Mouse (Mus musculus): Measurements from ENCODE around the gene Sgms1. TPM values are rescaled to one million over a fixed set of nuclear protein-coding genes. Genes with fewer than 3 reads are reported as not detected.

Gene Sgms1
- polyA plus RNA-seq, 1 experiment from 2014 or later: 28.8 TPM

GRCm38 (mm10) chr19:32333544-32333943 is 56.0 kb downstream of the Sgms1 start:
- H3K4me2 ChIP-seq: no peak overlapping the region
- H3K27ac ChIP-seq: no peak overlapping the region
- no peak overlapping the region for H3K9ac ChIP-seq
- peaks cover 11% of the 10 kb centered on the region for H3K4me1 ChIP-seq
- no peak for ATAC-seq (ENCODE audit: insufficient number of reproducible peaks, insufficient read depth, low FRiP score, low TSS enrichment, low read depth)
- H3K27me3 ChIP-seq: no peaks in the 10 kb centered on the region
- WGBS: 80% methylated on average over 4 of the region's 4 CpGs
- H3K36me3 ChIP-seq: no peaks in the 10 kb centered on the region
- H3K9me3 ChIP-seq: no peaks in the 10 kb centered on the region
- no peak overlapping the region for H3K4me3 ChIP-seq

- Histone ChIP-seq H3K36me3 (no peaks in the 10 kb centered on the region), H3K9ac (no peak overlapping the region), H3K4me3 (no peak overlapping the region), H3K4me2 (no peak overlapping the region), H3K9me3 (no peaks in the 10 kb centered on the region), H3K4me1 (peaks cover 10% of the 10 kb centered on the region; the same call in 1 of the 2 replicates), H3K27ac (no peak overlapping the region), H3K27me3 (no peaks in the 10 kb centered on the region)
- 92% methylated on average over 17 of the region's 17 CpGs for WGBS
- ATAC-seq (ENCODE audit: insufficient number of reproducible peaks, insufficient read depth, low FRiP score, low TSS enrichment, low read depth): no peak
Observed at GRCm38 (mm10) chr19:32332779-32333460, 56.6 kb downstream of the Sgms1 start.

GRCm38 (mm10) chr19:32330231-32330630 is 59.3 kb downstream of the Sgms1 start:
- Histone ChIP-seq H3K27me3 (0 out of 2 replicates have a peak, but pooled peaks cover 3% of the 10 kb centered on the region), H3K4me2 (no peak overlapping the region), H3K4me3 (no peak overlapping the region), H3K9me3 (no peaks in the 10 kb centered on the region), H3K4me1 (peaks cover 19% of the 10 kb centered on the region), H3K27ac (no peak overlapping the region), H3K9ac (no peak overlapping the region), H3K36me3 (no peaks in the 10 kb centered on the region)
- WGBS: 67% methylated on average over 3 of the region's 3 CpGs
- ATAC-seq (ENCODE audit: insufficient number of reproducible peaks, insufficient read depth, low FRiP score, low TSS enrichment, low read depth): no peak

GRCm38 (mm10) chr19:32329511-32329910 is 60.0 kb downstream of the Sgms1 start:
- 0 out of 2 replicates have a peak, but pooled peaks cover 3% of the 10 kb centered on the region for H3K27me3 ChIP-seq
- no peak overlapping the region for H3K4me2 ChIP-seq
- no peak overlapping the region for H3K27ac ChIP-seq
- no peak for ATAC-seq (ENCODE audit: insufficient number of reproducible peaks, insufficient read depth, low FRiP score, low TSS enrichment, low read depth)
- H3K36me3 ChIP-seq: no peaks in the 10 kb centered on the region
- H3K9me3 ChIP-seq: no peaks in the 10 kb centered on the region
- H3K4me1 ChIP-seq: peaks cover 26% of the 10 kb centered on the region
- 89% methylated on average over 5 of the region's 5 CpGs for WGBS
- no peak overlapping the region for H3K9ac ChIP-seq
- H3K4me3 ChIP-seq: no peak overlapping the region

GRCm38 (mm10) chr19:32328089-32328828 is 61.3 kb downstream of the Sgms1 start:
- H3K4me3 ChIP-seq: no peak overlapping the region
- no peak overlapping the region for H3K27ac ChIP-seq
- 42% methylated on average over 2 of the region's 2 CpGs for WGBS
- H3K9ac ChIP-seq: no peak overlapping the region
- 0 out of 2 replicates have a peak, but pooled peaks cover 3% of the 10 kb centered on the region for H3K27me3 ChIP-seq
- H3K36me3 ChIP-seq: no peaks in the 10 kb centered on the region
- no peak for ATAC-seq (ENCODE audit: insufficient number of reproducible peaks, insufficient read depth, low FRiP score, low TSS enrichment, low read depth)
- H3K9me3 ChIP-seq: no peaks in the 10 kb centered on the region
- H3K4me2 ChIP-seq: no peak overlapping the region
- peaks cover 34% of the 10 kb centered on the region for H3K4me1 ChIP-seq

- Histone ChIP-seq H3K4me3 (no peak overlapping the region), H3K4me2 (no peak overlapping the region), H3K4me1 (peaks cover 49% of the 10 kb centered on the region), H3K27ac (no peak overlapping the region), H3K9ac (no peak overlapping the region), H3K27me3 (0 out of 2 replicates have a peak, but pooled peaks cover 3% of the 10 kb centered on the region), H3K36me3 (no peaks in the 10 kb centered on the region), H3K9me3 (no peaks in the 10 kb centered on the region)
- no peak for ATAC-seq (ENCODE audit: insufficient number of reproducible peaks, insufficient read depth, low FRiP score, low TSS enrichment, low read depth)
- whole genome bisulfite sequencing: 13% methylated on average over 4 of the region's 4 CpGs
Observed at GRCm38 (mm10) chr19:32326621-32327021, 62.9 kb downstream of the Sgms1 start.

GRCm38 (mm10) chr19:32326156-32326555 is 63.4 kb downstream of the Sgms1 start:
- Histone ChIP-seq H3K9ac (no peak overlapping the region), H3K4me1 (peaks cover 49% of the 10 kb centered on the region), H3K27ac (no peak overlapping the region), H3K4me3 (no peak overlapping the region), H3K9me3 (no peaks in the 10 kb centered on the region), H3K36me3 (no peaks in the 10 kb centered on the region), H3K4me2 (no peak overlapping the region), H3K27me3 (0 out of 2 replicates have a peak, but pooled peaks cover 3% of the 10 kb centered on the region)
- no peak for ATAC-seq (ENCODE audit: insufficient number of reproducible peaks, insufficient read depth, low FRiP score, low TSS enrichment, low read depth)
- 62% methylated on average over 3 of the region's 3 CpGs for WGBS

GRCm38 (mm10) chr19:32325100-32325768 is 64.3 kb downstream of the Sgms1 start:
- ATAC-seq (ENCODE audit: insufficient number of reproducible peaks, insufficient read depth, low FRiP score, low TSS enrichment, low read depth): no peak
- Histone ChIP-seq H3K27ac (no peak overlapping the region), H3K4me2 (no peak overlapping the region), H3K9me3 (no peaks in the 10 kb centered on the region), H3K9ac (no peak overlapping the region), H3K4me3 (no peak overlapping the region), H3K4me1 (peaks cover 49% of the 10 kb centered on the region), H3K27me3 (0 out of 2 replicates have a peak, but pooled peaks cover 3% of the 10 kb centered on the region), H3K36me3 (no peaks in the 10 kb centered on the region)
- 41% methylated on average over 10 of the region's 10 CpGs for WGBS

GRCm38 (mm10) chr19:32324550-32324949 is 65.0 kb downstream of the Sgms1 start:
- H3K9me3 ChIP-seq: no peaks in the 10 kb centered on the region
- peaks cover 52% of the 10 kb centered on the region for H3K4me1 ChIP-seq
- 32% methylated on average over 1 of the region's 1 CpGs for WGBS
- H3K27ac ChIP-seq: no peak overlapping the region
- H3K27me3 ChIP-seq: 0 out of 2 replicates have a peak, but pooled peaks cover 3% of the 10 kb centered on the region
- ATAC-seq (ENCODE audit: insufficient number of reproducible peaks, insufficient read depth, low FRiP score, low TSS enrichment, low read depth): peak; percentile 48; the same call in 1 of the 2 replicates
- no peaks in the 10 kb centered on the region for H3K36me3 ChIP-seq
- H3K9ac ChIP-seq: no peak overlapping the region
- H3K4me3 ChIP-seq: no peak overlapping the region
- H3K4me2 ChIP-seq: no peak overlapping the region

- H3K9ac ChIP-seq: no peak overlapping the region
- no peak overlapping the region for H3K4me3 ChIP-seq
- peaks cover 52% of the 10 kb centered on the region for H3K4me1 ChIP-seq
- no peaks in the 10 kb centered on the region for H3K36me3 ChIP-seq
- no peak overlapping the region for H3K4me2 ChIP-seq
- H3K9me3 ChIP-seq: no peaks in the 10 kb centered on the region
- 52% methylated on average over 11 of the region's 11 CpGs for WGBS
- no peak overlapping the region for H3K27ac ChIP-seq
- no peak for ATAC-seq (ENCODE audit: insufficient number of reproducible peaks, insufficient read depth, low FRiP score, low TSS enrichment, low read depth)
- H3K27me3 ChIP-seq: 0 out of 2 replicates have a peak, but pooled peaks cover 3% of the 10 kb centered on the region
Observed at GRCm38 (mm10) chr19:32323070-32323469, 66.4 kb downstream of the Sgms1 start.

GRCm38 (mm10) chr19:32322429-32323035 is 67.0 kb downstream of the Sgms1 start:
- 15% methylated on average over 3 of the region's 3 CpGs for WGBS
- Histone ChIP-seq H3K4me1 (peaks cover 52% of the 10 kb centered on the region), H3K36me3 (no peaks in the 10 kb centered on the region), H3K4me2 (no peak overlapping the region), H3K4me3 (no peak overlapping the region), H3K9ac (no peak overlapping the region), H3K27me3 (0 out of 2 replicates have a peak, but pooled peaks cover 3% of the 10 kb centered on the region), H3K27ac (peak overlapping the region; percentile 33), H3K9me3 (no peaks in the 10 kb centered on the region)
- ATAC-seq (ENCODE audit: insufficient number of reproducible peaks, insufficient read depth, low FRiP score, low TSS enrichment, low read depth): no peak

All from embryonic facial prominence, embryonic 13.5 days (tissue).